Mouse (Mus musculus) thymus, postnatal 25 days (tissue): ENCODE measurements at regions not wholly inside any gene's neighbourhood (a gene's known extent, or its start where the extent isn't known, plus 50 kb on each side); places are given as distances from the start of the nearest gene placed in this dataset.

Source experiments
- DNase-seq: peaks from one replicate; pipeline ENCODE4 v3.0.0; 2022

DNA sequence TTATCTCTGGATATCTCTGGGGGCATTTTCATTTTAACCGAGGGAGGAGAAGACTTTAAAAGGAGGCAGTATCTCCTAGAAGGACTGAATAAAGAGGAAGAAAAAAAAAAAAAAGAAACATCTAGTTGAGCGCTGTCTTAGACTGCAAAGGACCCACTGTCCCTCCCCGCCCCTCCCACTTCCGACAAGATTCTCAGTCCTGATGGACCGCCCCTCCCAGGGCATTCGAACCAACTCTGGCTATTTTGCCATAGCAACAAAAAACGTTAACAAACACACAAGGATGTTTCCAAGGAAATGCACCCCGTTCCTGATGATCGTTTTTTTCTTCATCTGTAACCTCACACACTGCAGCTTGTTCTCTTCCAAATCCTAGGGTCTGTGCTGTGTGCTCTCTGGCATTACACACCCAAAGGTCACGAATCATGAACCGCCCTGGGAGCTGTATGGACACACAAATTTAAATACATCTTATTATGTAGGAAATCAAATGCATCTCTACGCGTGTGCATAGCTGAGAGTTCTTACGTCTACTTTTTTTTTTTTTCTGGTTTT is 75.8 kb downstream of the Rnd3 start:
- DNase-seq: no peak

DNA sequence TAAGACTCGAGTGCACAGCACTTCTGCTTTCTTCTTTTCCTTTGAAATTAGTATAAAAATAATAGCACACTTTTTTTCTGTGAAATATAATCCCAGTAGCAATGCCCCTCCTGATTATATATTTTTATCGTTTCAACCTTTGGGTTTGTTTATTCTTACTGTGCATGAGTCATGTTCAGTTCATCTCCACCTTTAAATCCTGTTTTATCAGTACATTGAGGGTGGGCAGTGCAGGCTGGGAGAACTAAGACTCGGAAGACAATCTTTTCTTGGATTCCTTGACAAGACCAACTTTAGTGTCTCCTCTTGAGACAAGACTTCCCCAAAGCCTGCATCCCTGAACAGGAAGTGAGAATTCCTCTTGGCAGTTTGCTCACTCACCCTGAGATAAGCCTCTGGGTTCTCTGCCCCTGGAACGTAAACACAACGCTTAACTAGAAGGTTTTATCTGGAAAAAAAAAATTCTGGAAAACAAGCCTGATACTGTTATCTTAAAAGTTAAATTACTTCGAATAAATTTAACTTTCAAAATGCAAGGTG is 76.5 kb downstream of the Rnd3 start:
- DNase-seq: no peak

DNA sequence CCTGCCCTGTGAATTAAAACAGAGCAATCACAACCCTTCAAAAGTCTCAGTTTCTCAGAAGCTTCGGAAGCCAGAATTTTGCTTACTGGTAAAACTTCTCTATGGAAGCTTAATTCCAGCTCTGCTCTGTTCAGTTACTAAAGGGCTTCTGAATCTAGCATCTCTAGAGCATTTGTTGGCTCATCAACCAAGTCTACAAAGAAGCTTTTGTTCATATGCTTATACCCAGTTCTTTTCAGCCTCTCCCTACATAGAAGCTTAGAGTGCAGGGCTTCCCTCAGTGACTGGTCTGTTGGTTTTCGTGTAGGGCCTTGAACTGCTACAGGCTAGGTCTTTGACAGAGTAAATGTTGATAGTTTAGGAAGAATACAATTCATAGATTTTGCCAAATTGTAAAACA is 78.0 kb downstream of the Rnd3 start:
- DNase-seq: no peak

DNA sequence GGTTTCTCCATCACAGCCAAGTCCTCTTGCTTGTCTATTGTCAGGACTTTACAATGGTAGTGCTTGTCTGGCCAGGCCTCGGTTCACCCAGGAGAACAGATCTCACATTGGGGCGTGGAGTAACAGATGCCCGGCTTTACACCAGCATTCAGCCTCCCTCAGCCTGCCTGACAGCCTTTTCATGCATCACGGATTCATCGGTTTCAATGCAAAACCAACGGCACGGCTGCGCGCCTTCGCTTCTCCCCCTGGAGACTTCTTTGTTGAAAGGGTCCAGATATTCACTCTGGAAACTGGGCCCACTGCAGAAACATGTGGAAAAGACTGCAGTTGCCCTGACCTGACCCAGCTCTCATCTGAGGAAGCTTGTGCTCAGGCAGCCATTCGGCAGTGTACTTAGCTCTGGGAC is 82.5 kb downstream of the Rnd3 start:
- no peak for DNase-seq

DNA sequence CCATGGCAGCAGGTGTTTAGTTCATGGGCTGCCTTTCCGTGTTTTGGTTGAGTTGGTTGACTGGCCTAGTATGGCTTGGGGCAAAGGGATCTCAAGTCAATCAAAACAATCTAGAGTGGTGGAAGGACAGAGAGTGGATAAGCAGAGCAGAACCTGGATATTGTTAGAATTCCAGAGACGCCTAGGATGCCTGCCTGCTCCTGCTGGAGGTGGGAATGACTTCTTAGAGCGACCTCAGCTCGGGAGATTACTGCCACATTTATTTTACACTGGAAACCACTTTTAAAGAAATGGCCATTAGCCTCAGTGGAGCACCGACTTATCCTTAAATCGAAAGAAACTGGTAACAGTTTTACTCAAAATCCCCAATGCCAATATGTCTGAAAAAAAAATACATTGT is 83.1 kb downstream of the Rnd3 start:
- DNase-seq: no peak

DNA sequence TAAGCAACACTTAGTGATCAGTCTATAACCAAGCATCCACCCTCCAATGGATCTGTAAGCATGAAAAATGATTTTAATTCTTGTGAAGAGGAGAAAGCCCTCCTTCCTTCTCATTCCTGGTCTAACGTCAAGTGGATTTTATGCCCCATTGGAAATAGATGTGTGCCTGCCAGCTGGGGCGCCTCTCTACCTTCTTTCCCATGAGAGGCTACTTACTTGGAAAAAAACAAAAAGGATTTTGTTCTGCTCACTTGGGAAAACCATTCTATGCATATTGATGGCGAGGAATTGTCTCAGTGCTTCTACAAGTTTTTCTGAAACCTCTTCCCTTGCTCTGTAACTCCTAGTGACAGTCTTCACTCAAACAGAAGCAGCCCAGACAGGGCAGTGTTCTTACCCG is 84.1 kb downstream of the Rnd3 start:
- DNase-seq: no peak

DNA sequence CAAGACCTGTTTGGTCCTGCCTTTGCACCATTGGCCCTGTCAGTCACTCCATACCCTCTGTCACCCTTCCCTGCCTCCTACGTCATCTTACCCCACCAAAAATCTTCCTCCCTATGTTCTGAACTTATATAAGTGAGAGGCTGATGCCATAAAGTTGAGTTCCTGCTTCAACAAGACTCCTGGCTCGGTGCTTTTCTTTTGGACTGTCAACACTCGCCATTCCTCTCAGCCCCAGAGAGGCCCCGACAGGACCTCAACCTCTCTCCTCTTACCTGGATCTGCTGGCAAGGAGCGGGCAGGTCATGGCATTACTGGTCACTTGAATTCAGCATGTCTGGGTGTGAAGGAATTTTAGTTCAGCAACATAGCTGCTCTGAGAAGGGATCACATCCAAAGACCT is 86.9 kb downstream of the Rnd3 start:
- no peak for DNase-seq

DNA sequence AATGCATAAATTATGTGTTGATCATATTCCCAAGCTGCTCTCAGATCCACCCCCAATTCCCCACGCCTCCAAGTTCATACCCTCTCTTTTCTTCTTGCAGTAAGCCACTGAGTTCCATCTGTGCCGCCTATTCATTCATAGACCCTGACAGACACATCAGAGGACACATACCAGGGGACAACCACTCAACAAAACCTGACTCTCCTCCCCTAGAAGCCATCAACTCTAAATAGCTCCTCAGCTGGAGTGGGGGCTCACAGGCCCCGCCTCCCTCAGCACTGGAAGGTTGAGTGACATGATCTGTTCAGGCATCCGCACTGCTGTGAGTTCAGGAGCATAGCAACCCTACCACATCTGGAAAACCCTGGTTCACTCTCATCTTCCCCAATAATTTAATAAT is 90.8 kb downstream of the Rnd3 start:
- DNase-seq: no peak

DNA sequence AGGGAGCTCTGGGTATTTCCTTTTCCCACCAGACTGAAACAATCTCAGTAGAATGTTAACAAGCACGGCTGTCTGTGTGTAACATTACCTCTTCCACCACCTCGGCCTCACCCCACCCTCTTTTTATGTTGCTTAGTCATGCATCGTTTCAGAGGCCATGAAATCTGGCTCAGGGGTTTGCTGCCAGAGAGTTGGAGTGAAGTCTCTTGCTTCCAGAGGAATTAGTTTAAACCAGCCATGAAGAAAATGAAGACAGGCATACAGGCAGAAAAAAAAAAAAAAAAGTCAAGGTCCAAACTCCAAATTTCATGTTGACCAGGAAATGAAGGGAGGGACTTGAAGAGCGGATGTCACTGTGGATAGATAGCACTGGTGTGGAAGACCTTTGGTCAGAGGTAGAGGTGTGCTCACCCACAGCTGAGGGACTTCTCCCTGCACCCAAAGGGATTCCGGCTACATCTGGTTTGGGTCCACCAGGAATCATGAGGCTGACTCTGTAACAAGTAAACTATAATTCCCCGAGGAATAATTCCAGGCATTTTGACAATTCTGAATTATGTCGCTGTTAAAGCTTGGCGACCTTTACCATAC is 92.7 kb downstream of the Rnd3 start:
- no peak for DNase-seq

DNA sequence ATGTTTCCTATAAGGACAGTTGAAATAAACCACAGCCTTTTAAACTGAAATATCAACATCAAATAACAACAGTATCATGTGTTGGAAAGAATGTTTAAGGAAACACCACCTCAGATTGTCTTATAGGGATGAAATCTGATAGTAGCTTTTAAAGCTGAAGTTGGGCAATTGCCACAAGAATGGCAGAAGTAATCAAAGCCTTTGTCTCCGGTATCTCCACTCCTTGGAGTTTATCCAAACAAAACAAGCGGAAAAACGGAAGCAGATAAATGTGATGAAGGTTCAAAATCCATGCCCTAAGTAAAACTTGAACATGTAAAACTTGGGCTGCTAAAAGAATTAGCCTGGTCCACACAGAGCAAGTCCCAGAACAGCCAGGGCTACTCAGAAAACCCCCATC is 93.6 kb downstream of the Rnd3 start:
- no peak for DNase-seq

DNA sequence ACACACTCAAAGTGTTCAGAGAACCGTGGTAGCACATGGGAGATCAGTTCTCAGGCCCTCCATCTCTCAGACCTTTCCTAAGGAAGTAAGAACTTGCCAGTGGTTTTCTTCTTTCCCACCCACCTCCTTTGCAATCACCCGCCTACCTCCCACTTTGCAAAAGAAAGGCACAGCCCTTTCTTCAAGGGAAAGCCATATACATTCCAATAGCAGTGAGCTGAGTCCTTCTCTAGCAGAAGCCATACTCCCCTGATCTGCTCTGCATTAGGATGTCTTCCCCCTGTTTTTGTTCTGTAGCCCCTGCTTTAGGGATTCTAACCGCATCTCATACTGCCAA is 99.1 kb downstream of the Rnd3 start:
- DNase-seq: no peak

DNA sequence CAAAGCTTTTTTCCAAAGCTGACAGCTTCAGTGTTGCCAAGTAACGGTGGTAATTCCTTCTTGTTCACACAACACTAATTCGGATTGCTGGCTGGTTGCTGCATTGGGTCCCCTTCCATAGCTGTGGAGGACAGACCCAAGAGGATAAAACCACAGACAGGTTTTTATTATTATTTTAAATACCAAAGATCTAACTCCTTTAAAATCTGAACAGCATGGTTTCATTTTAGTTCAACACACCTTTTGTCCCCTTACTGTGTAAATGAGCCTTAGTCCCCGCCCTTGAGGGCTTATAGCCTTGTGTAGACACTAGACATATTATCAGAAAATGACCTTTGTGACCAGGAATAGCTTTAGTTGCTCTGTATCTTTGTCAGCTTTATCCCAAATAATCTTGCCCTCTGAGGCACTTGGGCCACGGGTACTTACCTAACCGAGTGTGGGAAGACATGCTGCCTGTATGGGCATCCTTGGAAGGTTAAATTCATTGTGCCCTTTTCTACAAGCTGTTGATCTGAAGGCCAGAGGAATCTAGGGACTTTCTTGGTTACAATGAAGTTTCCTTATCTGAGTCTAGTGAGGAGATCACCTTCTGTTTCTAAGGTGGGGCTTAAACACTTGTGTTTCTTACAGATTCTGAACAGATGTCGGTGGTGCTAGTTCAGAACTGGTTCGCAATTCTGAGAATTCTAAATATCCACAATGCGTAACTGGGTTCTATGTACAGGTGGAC is 99.6 kb downstream of the Rnd3 start:
- DNase-seq: no peak

DNA sequence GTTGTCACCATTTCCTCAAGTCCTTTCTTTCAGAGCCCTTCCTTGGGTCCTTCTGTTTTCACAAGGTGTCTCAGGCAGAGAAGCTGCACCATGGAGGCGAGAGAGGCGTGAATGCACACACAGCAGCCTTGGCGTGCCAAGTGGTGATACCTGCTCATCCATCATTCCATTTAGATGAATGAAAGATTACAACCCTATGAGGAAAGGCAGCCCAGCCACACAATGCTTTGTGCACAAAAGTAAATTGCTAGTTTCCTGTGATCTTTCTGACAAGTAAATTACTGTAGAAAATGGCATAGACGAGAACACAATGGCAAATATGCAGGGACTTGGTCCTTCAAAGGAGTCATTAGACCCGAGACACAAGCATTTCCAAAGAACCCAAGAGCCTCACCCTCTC is 101.4 kb downstream of the Rnd3 start:
- DNase-seq: no peak

DNA sequence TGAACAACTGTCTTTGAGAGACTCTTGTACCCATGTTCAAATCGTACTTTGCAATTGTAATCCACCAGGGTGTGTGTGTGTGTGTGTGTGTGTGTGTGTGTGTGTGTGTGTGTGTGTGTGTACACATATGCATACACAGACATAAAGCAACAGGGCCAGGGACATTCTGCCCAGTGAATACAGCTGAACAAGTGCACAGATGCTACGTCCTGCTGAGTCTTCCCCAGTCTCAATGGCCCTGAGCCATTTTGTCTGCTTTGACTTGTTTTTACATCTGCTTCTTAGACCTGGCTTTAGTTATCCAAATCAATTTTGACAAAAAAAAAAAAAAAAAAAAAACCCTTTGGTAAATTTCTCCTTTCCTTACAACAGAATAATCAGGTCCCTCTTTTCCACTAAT is 103.3 kb downstream of the Rnd3 start:
- DNase-seq: no peak

DNA sequence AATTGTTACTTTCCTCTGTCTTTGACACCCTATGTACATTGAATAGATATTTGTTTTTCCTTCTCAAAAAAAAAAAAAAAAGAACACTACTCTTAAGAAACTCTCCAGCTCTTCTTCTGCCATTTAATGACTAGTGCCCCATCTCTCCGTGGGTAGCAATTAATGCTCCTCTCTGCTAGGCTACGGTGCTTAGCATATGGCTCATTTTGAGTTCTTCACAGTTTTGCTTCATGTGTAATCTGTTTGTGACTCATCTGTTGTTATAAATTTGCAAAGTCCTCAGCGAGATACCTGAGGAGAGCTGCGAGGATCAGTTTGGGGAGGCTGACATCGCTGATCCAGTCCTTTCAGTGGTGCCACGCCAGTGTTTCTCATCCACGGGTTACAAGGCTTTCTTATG is 107.8 kb downstream of the Rnd3 start:
- no peak for DNase-seq

DNA sequence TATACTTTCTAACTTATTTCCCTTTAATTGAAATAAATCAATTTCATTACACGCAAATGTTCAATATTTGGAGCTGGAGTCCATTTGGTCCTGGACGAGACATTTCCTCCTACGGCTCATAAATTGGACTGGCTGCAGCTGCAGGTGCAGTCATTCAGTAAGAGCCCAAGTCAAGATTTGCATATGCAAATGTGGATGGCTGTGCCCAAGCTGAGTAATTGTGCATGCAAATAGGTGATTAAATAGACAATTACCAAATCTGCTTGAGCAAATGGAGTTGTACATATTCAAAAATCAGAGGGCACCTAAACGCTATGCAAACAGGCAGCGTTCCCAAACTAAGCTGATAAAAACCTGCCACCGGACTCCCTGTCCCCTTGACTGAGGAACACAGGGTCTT is 110.2 kb downstream of the Rnd3 start:
- DNase-seq: no peak

DNA sequence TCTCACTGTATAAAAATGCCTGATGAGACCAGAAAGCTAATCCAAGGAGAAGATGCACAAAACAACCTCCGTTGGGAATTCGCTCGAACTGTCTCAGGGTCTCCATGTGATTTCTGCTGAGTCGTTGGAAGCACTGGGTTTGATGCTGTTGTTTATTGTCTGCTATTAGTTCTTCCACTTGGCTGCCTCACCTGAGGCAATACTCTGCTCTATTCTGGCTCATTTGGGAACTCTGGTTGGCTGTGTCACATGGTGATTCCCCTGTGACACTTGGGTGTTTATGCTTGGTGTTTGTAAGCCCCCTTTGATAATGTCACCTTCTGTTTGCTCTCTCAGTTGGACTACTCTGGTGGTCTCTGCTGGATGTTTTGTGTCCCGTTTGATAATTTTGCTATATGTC is 111.9 kb downstream of the Rnd3 start:
- no peak for DNase-seq

DNA sequence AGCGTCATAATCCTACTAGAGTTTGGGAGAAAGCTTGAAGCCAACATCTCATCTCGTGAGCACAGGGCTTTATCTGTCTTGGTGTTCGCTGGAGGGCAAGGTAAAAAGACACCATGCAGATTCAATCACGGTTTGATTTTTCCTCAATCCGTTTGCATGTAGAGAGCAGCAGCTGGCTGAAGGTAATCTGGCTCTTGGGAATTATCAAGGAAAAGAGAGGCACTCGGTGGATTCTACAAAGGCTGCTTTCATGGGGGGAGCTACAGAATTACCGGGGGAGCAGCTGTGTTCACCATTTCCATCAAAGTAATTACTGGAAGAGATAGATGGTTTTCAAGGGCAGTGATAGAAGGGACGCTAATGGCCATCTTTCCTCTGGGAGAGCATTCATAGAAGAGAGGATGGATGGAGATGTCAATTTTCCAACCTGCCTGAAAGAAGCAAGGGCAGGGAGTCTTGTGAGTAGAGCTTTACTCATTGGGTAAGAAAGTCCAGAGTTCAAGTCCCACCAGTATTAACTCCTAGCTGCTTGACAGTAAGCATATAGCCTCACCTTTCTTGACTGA is 112.6 kb downstream of the Rnd3 start:
- no peak for DNase-seq

DNA sequence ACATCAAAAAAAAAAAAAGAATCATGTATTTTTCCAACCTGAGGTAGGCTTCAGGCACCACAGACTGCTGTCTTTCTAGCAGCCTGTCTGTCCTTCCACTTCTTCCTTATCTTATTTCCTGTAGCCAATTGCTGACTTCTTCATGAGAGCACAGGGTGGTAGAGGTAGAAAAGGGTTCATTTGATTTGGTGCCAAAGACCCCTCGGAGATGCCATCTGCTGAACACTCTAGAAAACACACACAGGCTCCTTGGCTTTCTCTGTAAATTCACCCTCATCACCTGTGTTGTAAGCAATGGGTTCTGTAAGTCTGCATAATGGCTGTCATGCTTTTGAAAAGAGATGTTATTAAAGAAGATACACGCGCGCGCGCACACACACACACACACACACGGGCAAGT is 115.0 kb downstream of the Rnd3 start:
- no peak for DNase-seq

DNA sequence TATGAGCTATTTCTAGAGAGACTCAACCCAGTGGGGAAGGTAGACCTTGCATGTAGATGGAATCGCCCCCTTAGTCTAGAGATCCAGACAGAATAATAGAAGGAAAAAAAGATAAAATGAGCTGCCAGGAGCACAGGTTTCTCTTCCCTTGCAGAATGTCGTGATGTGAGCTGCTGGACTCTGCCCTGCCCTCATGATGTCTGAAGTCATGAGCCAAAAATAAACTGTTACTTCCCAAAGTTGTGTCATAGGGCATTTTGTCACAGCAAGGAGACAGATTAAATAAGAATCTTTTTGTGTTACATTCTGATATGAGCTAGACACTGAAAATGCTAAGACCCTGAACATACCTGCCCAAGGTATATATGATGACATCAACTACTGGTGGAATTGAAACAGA is 126.4 kb downstream of the Rnd3 start:
- DNase-seq: no peak

DNA sequence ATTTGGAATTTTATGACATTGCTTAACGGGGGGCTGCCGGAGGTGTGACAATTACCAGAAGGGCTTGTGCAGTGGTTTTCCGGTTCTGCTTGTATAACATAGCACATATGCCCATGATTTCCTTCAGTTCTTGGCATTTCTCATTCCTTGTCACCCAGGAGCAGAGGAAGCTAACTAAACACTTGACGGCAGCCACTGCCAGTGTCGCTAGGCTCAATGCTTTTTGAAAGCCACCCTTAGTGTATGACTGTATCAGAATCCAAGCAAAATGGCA is 132.8 kb downstream of the Rnd3 start:
- no peak for DNase-seq

DNA sequence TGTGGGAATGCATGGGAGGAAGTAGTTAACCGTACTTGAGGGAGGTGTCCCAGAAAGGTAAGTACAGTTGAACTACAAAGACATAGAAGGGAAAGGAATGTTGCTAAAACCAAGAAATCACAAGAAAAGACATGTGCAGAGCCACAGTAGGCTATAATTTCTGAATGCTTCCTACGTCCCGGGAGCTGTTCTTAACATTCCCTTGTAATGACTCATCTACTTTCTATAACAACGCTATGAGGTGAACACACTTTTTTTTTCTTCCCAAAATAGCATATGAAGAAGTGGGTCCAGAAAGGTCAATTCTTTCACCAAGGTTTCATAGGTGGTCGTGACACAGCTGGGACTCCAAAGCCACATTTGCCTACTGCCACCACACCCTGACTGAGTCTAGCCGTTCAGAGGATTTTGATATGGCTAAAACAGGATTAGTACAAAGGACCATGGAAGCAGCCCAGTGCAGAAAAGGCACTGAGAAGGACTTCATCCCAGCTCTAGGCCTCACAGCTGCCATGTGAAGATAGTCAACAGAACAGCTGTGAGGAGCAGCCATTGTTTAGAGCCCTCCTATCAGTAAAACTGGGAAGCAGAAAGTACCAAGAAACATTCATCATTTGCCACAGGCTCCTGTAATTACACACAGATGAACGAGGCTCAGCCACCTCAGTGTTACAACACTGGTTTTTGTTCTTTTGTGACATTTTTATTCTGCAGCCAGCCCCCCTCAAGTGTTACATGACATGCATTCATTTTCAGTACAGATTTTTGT is 133.4 kb downstream of the Rnd3 start:
- DNase-seq: no peak

DNA sequence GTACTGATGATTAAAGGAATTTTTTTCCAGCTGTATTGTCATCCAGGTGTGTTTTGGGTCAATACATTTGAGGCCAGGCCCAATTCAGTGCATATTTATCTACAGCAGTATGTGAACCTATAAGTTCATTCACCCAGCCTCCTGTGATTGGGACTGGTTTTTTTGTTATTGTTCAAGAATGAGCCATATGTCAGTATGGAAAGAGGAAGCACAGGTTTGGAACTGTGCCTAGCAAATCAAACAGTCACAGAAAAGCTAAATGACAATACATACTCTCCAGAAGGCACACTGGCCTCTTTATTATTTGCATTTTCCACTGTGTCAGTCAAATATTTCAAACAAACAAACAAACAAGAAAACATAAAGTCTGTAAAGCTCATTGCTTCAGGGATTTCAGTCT is 134.7 kb downstream of the Rnd3 start:
- no peak for DNase-seq

DNA sequence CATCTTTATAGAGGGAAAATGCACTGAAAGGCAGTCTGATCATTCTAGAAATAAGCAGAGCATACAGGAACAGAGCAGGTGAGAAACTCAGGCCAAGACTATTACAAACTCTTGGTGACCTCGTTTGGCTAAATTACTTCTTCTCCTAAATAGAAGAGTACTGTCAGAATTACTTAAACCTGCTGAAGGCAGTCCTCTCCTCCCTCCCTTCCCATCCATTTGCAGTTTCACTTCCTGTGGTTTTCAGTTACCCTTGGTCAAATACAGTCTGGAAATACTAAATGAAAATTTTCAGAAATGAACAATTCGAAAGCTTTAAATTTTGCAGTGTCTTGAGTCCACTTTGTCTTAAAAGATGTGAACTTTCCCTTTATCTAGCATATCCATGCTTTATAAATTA is 135.8 kb downstream of the Rnd3 start:
- no peak for DNase-seq
